Comparison of ENCODE assay signal across 16 mouse cellular contexts in the genomic region with DNA sequence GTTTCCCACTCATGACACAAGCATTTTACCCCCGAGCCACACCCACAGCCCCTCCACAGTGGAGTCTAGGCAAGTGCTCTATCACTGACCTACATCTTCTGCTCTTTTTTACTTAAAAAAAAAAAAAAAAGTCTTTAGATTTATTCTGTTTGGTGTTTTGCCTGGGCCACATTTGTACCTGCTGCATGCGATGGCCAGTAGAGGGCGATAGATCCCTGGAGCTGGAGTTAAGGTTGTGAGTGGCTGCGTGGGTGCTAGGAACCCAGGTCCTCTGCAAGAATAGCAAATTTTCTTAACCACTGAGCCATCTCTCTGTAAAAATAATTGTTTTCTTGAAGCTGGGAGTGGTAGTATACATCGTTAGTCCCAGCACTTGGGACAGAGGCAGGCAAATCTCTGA. TPM values are rescaled to one million over a fixed set of nuclear protein-coding genes. Genes with fewer than 3 reads are reported as not detected.
A peak's percentile ranks its signal among the peaks of the same experiment; 100 is the strongest.
DNase-seq lines count a peak whose midpoint lies in the region; TF ChIP-seq lines count a peak whose summit lies in the region.
"Had no signal": no experiment of that assay in that cellular context is flagged by ENCODE, and none has a peak within 500 bp of the region (broad histone marks: within the 10 kb centered on the region; RNA-seq: fewer than 3 reads in every experiment).

No protein-coding gene starts in this region.

- H3K27ac ChIP-seq in layer of hippocampus, adult 2 months, result no peak overlapping the region
- no peak overlapping the region for H3K27ac ChIP-seq in bone marrow, adult 2 months (ENCODE audit: control insufficient read depth, insufficient read depth, low read depth, low read length, poor library complexity)
- H3K27ac ChIP-seq: forebrain, embryonic 10.5 days; hindbrain, embryonic 15.5 days; lung, embryonic 15.5 days; midbrain, embryonic 12.5 days; neural tube, embryonic 12.5 days had no signal

- H3K4me1 ChIP-seq in bone marrow, adult 2 months (ENCODE audit: control insufficient read depth, insufficient read depth, low read length), result no peaks in the 10 kb centered on the region
- H3K4me1 ChIP-seq: hindbrain, embryonic 15.5 days; lung, embryonic 15.5 days; midbrain, embryonic 12.5 days; neural tube, embryonic 12.5 days had no signal

- peak; percentile 61 for TF ChIP-seq CTCF in layer of hippocampus, adult 2 months (conservative IDR thresholded peaks at IDR 0.05)
- TF ChIP-seq CTCF in bone marrow, adult 2 months (IDR thresholded peaks at IDR 0.05; ENCODE audit: control insufficient read depth, insufficient read depth, low read length), result peak; percentile 77

- no peak overlapping the region for H3K4me3 ChIP-seq in layer of hippocampus, adult 2 months
- H3K4me3 ChIP-seq in bone marrow, adult 2 months (replicated peaks; ENCODE audit: control insufficient read depth, low read depth, low read length), result no peak overlapping the region
- H3K4me3 ChIP-seq: forebrain, embryonic 10.5 days; hindbrain, embryonic 15.5 days; lung, embryonic 15.5 days; midbrain, embryonic 12.5 days; neural tube, embryonic 12.5 days had no signal

- WGBS in bone marrow, adult 2 months, result 90% methylated on average over 5 of the region's 5 CpGs

- DNase-seq in layer of hippocampus, adult 2 months (ENCODE audit: low spot score in 2 of 2), result no peak
- no peak for DNase-seq in layer of hippocampus, adult 18-20 months (ENCODE audit: low spot score in 2 of 2)
- peak; percentile 42 for DNase-seq in thymus, postnatal 4 days
- no peak for DNase-seq in thymus, postnatal 25 days
- no peak for DNase-seq in urinary bladder, postnatal 25 days (ENCODE audit: low spot score)
- no peak for DNase-seq in kidney, postnatal 10 days
- no peak for DNase-seq in cerebellum, adult 11 months
- DNase-seq: adrenal gland, postnatal 36 days; cerebellum, adult 8-10 months; retina, postnatal 1 day had no signal

- TF ChIP-seq POLR2A in bone marrow, adult 2 months (IDR thresholded peaks at IDR 0.05; ENCODE audit: borderline replicate concordance, control insufficient read depth, low read depth, low read length), result no peak

RNA-seq across cellular contexts. Expression of gene Map4k1, which starts 9.8 kb away (rescaled TPM):
- 1 to 10 TPM in 1 of 2 experiments, under 1 TPM in 1; 0.90 to 1.8 TPM for total RNA-seq in layer of hippocampus, adult 2 months (2021)
- total RNA-seq in layer of hippocampus, adult 18-20 months (2021), result 1 to 10 TPM in 1 of 2 experiments, under 1 TPM in 1; 0.99 to 1.3 TPM
- 43.0 and 111 TPM in 2 replicates for polyA plus RNA-seq in bone marrow, adult 2 months (2011; ENCODE audit: insufficient read depth, insufficient read length, low replicate concordance, missing spikeins)

RNA-seq across cellular contexts. Expression of gene Eif3k, which starts 10.0 kb away (rescaled TPM):
- 100 to 1,000 TPM; 198 to 202 TPM for total RNA-seq in layer of hippocampus, adult 2 months (2021)
- 100 to 1,000 TPM; 201 to 212 TPM for total RNA-seq in layer of hippocampus, adult 18-20 months (2021)
- polyA plus RNA-seq in bone marrow, adult 2 months (2011; ENCODE audit: insufficient read depth, insufficient read length, low replicate concordance, missing spikeins), result 184 and 225 TPM in 2 replicates

RNA-seq across cellular contexts. Expression of gene Actn4, which starts 29.5 kb away (rescaled TPM):
- total RNA-seq in layer of hippocampus, adult 2 months (2021), result 100 to 1,000 TPM; 131 to 134 TPM
- 100 to 1,000 TPM; 127 to 136 TPM for total RNA-seq in layer of hippocampus, adult 18-20 months (2021)
- 60.5 and 66.0 TPM in 2 replicates for polyA plus RNA-seq in bone marrow, adult 2 months (2011; ENCODE audit: insufficient read depth, insufficient read length, low replicate concordance, missing spikeins)
